Mouse (Mus musculus) gastrocnemius, postnatal 4 days (tissue): ENCODE measurements around the gene Magix. TPM values are rescaled to one million over a fixed set of nuclear protein-coding genes. Genes with fewer than 3 reads are reported as not detected.
"Not testable (repeated sequence)": the region's sequence is repeated elsewhere in the genome, so short reads cannot be mapped to it uniquely, and the experiment has no call there.

ENCODE experiments used
- DNase-seq, 2 experiments: peaks; one replicate each; pipeline ENCODE4 v3.0.0; 2021 to 2022; ENCODE audit warnings: low spot score in 2 of 2, mixed read lengths in 2 of 2
- long read RNA-seq, 2 experiments: library from polyadenylated mRNA; stranded (forward); transcript quantifications; one replicate each; pipeline ENCODE4 v2.0.0; 2021
- total RNA-seq, 2 experiments: library from RNA; stranded (reverse); gene quantifications; 2 replicates each; pipeline ENCODE4 v1.2.3; 2021

Gene Magix
- 1 to 10 TPM; 1.3 to 1.8 TPM for total RNA-seq
- long read RNA-seq, experiment 1, partial matches to known transcripts, result 0 of 2 reads
- long read RNA-seq, experiment 1, other reads (novel, unspliced or antisense), result 0 of 2 reads
- long read RNA-seq, experiment 2, partial matches to known transcripts, result 1 of 4 reads
- long read RNA-seq, experiment 2, other reads (novel, unspliced or antisense), result 1 of 4 reads

DNA sequence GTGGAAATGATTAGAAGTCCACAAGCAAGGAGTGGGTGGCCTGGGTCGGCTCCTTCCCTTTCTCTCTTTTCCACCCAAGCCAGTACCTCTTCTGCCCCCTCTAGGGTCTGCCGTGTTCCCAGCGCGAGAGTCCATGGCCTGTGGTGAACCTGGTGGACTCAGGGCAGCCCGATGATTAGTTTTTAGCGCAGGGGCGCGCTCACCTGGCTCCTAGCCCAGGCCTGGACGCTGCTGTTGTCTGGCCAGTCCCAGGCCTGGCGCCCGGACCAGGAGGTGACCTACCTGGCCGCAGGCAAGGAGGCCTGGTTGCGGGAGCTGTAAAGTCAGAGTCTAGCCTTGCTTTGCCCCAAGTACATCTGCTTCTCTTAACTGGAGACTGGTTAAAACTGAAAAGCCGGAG is at the start of gene Magix:
Gene Magix (minus strand): TSS at position 388 of the 400 bp plus-strand sequence.
- DNase-seq, result no peak

- no peak for DNase-seq
Measured at GRCm38 (mm10) chrX:7728922-7729265, 47.8 kb upstream of the Magix start.

DNA sequence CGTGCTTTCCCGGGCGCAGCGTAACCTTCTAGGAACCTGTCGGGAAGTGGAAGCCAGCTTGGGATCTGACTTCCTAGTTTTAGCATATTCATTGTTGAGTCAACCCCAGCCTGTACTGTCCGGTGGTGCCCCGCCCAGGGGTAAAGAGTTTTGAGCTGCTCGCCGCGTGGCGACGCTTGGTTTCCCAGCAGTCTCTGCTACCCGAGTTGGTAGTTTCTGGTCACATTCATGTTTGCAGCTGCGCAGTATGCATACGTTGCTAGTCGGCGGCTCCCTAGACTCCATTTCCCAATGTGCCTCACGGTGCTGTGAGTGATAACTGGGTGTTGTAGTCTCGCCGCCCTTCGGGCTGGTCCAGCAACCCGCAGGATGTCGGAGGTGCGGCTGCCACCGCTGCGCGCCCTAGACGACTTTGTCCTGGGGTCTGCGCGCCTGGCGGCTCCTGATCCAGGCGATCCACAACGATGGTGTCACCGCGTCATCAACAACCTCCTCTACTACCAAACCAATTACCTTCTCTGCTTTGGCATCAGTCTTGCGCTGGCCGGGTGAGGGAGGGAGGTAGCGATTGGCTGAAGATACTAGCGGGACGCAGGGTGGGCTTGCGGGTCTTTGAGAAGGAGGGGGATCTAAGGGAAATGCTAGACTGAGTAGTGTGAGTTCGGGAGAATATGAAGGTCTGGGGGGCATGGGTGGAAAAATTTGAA is 47.3 kb upstream of the Magix start, which contains the start of gene Praf2:
Gene Praf2 (plus strand): TSS at position 225 of the 707 bp plus-strand sequence.
- peak in 1 of 2 experiments; percentile 65 for DNase-seq

- no peak for DNase-seq
Measured at GRCm38 (mm10) chrX:7727176-7727575, 46.1 kb upstream of the Magix start.

- DNase-seq, result no peak
Measured at GRCm38 (mm10) chrX:7725841-7726240, 44.8 kb upstream of the Magix start.

GRCm38 (mm10) chrX:7724135-7724534 is 43.1 kb upstream of the Magix start:
- no peak for DNase-seq

GRCm38 (mm10) chrX:7722691-7723090 is 41.6 kb upstream of the Magix start:
- no peak for DNase-seq

DNA sequence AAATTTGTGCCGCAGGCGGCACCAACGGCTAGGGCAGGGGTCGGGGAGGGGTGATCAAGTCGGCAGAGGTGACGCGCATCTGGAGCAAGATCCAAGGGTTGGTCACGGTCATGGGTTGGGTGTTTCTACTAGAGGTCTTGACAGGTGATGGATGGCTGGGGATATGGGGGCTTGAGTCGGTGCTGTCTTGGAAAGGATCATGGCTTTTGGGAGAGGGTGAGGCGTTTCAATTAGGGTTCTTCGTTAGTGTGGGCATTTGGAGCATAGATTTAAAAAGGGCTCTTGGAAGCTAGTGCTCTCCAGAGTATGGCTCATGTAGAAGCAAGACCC is 41.2 kb upstream of the Magix start:
- no peak for DNase-seq

GRCm38 (mm10) chrX:7721514-7722281 is 40.6 kb upstream of the Magix start, which contains the start of gene Gm45208:
TSS of gene Gm45208 (plus strand) at chrX:7722245.
- peak in 1 of 2 experiments; percentile 59 for DNase-seq

GRCm38 (mm10) chrX:7716058-7716457 is 35.0 kb upstream of the Magix start:
- not testable (repeated sequence) for DNase-seq

DNA sequence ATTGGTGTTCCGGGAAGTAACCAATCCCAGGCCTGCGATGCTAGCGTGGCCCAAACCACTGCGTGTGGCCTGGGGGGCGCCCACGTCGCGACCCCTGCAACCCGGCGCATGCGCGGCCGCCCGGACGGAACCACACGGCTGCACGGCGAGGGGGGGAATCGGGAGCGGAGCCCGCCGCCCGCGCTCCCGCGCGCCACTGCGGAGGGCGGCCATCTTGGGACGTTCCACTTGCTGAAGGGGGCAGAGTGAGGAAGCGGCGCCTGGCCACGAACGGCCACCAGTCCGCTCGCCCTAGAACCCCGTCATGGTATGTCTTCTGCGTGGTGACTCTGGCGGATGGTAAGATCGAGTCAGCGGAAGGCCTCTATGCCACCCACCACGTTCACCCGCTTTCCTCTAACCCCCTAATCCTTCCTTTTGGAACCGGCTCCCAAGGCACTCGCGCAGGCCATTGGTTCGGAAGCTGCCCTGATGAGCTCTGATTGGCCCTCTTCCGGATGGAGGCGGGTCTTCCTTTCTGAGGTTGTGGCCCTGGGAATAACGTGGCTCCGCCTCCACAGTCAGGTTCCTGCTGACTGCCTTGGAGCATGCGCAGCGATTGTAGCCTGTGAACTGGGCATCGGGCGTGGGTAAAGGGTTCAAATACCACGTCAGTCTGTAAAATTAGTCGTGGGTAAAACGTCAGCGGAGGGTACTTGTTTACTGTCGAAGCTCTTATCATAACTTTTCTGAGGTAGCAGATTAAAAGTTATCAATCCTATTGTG is 33.3 kb upstream of the Magix start, which contains the start of gene Wdr45:
Gene Wdr45 (plus strand): TSS at position 199 of the 765 bp plus-strand sequence.
- peak; percentile 66 to 87 for DNase-seq

DNA sequence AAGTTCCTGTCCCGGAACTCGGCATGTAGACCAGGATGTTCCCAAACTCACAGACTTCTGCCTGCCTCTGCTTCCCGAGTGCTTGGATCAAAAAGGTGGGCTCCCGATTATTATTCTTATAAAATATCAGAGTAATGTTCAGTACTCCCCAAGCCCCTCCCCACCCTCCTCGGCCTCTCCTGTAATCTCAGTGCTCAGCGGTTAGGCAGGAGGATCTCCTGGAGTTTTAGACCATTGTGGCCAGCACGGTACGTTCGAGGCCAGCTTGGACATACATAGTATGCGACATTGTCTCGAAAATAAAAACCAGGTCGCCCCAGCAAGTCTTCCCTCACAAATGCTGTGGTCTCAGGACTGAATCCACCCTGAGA is 32.7 kb upstream of the Magix start:
- not testable (repeated sequence) for DNase-seq

DNA sequence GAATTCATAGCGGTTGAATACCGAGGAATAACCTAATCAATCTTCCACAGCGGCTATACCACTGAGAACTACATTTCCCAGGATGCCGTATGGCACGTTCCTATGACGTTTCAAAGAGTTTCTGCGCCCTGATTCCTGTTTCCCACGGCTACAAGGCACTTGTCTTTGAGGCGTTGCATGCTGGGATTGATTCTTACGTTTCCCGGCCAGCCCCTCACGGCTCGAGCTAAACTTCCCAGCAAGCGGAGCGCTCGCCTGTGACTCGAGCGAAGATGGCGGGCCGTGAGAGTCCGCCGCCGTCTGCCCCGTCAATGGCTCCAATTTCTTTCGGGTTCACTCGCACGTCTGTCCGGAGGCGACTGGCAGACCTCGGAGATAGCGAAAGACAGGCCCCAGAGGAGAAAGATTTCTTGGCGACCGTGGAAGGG is 15.9 kb upstream of the Magix start, which contains the start of gene Gpkow:
Gene Gpkow (plus strand): TSS at position 178 of the 428 bp plus-strand sequence.
- peak; percentile 60 to 72 for DNase-seq

GRCm38 (mm10) chrX:7696520-7696919 is 15.5 kb upstream of the Magix start:
- DNase-seq, result no peak

DNA sequence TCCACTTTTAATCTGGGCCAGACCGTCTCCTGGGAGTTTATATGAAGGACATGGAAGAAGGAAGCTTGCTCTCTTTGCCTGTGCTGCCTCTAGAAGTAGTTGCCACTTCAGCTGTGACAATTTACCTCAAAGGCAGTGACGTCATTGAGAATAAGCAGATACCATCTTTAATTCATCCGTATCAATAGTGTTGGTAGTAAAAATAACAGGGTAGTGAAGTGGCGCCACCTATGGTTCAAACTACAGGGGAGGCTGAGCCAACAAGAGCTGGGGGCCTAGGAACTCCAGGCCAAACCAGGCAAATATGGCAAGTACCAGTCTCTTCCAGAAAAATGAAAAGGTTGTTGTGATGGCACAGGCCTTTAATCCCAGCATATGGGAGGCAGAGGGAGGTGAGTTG is 11.8 kb upstream of the Magix start:
- no peak for DNase-seq

- DNase-seq, result no peak
Measured at GRCm38 (mm10) chrX:7690486-7690885, 9.4 kb upstream of the Magix start.

GRCm38 (mm10) chrX:7688321-7688720 is 7.3 kb upstream of the Magix start:
- no peak for DNase-seq

- no peak for DNase-seq
Measured at GRCm38 (mm10) chrX:7680057-7680412, 1.0 kb downstream of the Magix start.

DNA sequence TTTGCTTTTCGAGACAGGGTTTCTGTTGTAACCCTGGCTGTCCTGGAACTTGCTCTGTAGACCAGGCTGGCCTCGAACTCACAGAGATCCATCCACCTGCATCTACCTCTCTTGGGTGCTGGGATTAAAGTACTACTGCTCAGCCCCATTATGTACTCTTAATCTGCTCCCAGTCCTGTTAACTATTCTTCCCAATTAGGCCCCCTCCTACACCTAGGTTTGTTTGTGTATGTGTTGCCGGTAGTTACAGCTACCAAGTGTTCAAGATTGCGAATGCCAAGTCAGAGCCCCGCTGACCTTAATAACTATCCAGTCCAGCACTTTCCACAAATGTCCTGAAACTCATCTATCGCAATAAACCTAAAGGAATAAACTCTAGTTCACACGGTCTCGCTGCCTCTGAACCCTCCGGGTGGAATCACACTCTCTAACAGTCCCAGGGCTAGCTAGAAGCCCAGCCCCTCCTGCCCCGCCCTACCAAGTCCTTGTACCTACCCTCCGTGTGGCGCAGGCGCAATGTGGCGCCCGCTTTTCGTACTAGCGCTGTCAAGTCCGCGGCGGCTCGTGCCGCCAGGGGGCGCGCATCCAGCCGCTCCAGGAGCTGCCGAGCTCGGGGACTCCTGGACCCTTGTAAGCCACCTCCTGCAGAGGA is 1.5 kb downstream of the Magix start:
- peak; percentile 76 to 87 for DNase-seq

- no peak for DNase-seq
Measured at GRCm38 (mm10) chrX:7678986-7679385, 2.1 kb downstream of the Magix start.

DNA sequence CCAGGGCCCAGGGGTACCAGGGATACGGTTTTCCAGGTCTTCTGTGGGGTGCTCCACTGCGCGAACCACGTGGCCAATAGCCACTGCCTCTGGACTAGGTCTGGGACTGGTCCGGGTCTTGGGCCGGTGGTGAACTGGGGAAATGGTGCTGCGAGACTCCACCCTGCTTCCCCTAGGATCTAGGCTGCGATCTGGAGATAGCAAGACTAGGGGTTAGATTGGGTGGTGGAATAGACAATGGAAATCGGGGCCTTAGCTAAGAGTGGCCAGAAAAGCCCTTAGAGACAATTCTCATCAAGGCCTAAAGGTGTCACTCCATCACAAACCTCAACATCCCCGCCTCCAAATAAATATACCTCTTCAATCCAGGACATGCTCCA is 6.1 kb downstream of the Magix start:
- no peak for DNase-seq
